Mouse (Mus musculus) mouse embryonic stem cell (cell line): ENCODE data around the gene Gstp1.

Source experiments
- in situ Hi-C, 2 experiments: fragments of 300-500 bp; cut with MboI; formaldehyde crosslinking; loops; 1 replicate in 1 of 2; 3 replicates in 1 of 2; pipeline ENCODE4 v1.14.3; 2019 to 2020; ENCODE audit warnings: low sequenced_read_pairs in 2 of 2, low pct_unique_long_range_greater_than_20kb in 1 of 2, mixed read lengths in 1 of 2; ENCODE audit not compliant: unreplicated experiment in 1 of 2

Gene Gstp1

GRCm38 (mm10) chr19:4013066-4013465 lies 24.7 kb downstream of the Gstp1 start:
- in situ Hi-C loops: loop anchor here in 1 of 2 experiments (5.0 kb wide), 1 partner anchor 34 kb away; the partner anchor contains the start of gene Gstp2

- in situ Hi-C loops: loop anchor here in 1 of 2 experiments (5.0 kb wide), 1 partner anchor 35 kb away; the partner anchor contains the start of gene Gstp2
These were observed 25.3 kb downstream of the Gstp1 start, which contains the start of gene Ndufv1 for GRCm38 (mm10) chr19:4012432-4013022. TSS of gene Ndufv1 (minus strand) at chr19:4012806.

- in situ Hi-C loops: loop anchor here in 1 of 2 experiments (5.0 kb wide), 1 partner anchor 36 kb away; the partner anchor contains the start of gene Gstp2
These were observed 26.7 kb downstream of the Gstp1 start for GRCm38 (mm10) chr19:4011086-4011485.

GRCm38 (mm10) chr19:4005971-4006370 lies 31.8 kb downstream of the Gstp1 start:
- in situ Hi-C loops: no loop called here

- in situ Hi-C loops: no loop called here
These were observed 32.7 kb downstream of the Gstp1 start for GRCm38 (mm10) chr19:4005091-4005490.

- in situ Hi-C loops: no loop called here
These were observed 33.5 kb downstream of the Gstp1 start for GRCm38 (mm10) chr19:4004331-4004730.

GRCm38 (mm10) chr19:4003641-4004040 lies 34.1 kb downstream of the Gstp1 start:
- in situ Hi-C loops: no loop called here

GRCm38 (mm10) chr19:4003112-4003511 lies 34.7 kb downstream of the Gstp1 start, which contains the start of gene Doc2g:
TSS of gene Doc2g (plus strand) at chr19:4003313.
- in situ Hi-C loops: no loop called here

- in situ Hi-C loops: no loop called here
These were observed 36.0 kb downstream of the Gstp1 start for GRCm38 (mm10) chr19:4001752-4002151.

- in situ Hi-C loops: no loop called here
These were observed 36.7 kb downstream of the Gstp1 start for GRCm38 (mm10) chr19:4000949-4001525.

GRCm38 (mm10) chr19:4000119-4000900 lies 37.5 kb downstream of the Gstp1 start, which contains the start of the genes Nudt8 and Gm49405:
TSS of gene Nudt8 (plus strand) at chr19:4000580.
TSS of gene Gm49405 (plus strand) at chr19:4000626.
- in situ Hi-C loops: no loop called here

GRCm38 (mm10) chr19:3999121-3999730 lies 38.6 kb downstream of the Gstp1 start:
- in situ Hi-C loops: no loop called here

- in situ Hi-C loops: no loop called here
These were observed 39.5 kb downstream of the Gstp1 start for GRCm38 (mm10) chr19:3998335-3998734.

GRCm38 (mm10) chr19:3997231-3997630 lies 40.6 kb downstream of the Gstp1 start:
- in situ Hi-C loops: no loop called here

GRCm38 (mm10) chr19:3996747-3997146 lies 41.0 kb downstream of the Gstp1 start:
- in situ Hi-C loops: no loop called here

GRCm38 (mm10) chr19:3996106-3996505 lies 41.7 kb downstream of the Gstp1 start:
- in situ Hi-C loops: no loop called here

GRCm38 (mm10) chr19:3995505-3995904 lies 42.3 kb downstream of the Gstp1 start:
- in situ Hi-C loops: no loop called here

- in situ Hi-C loops: no loop called here
These were observed 42.9 kb downstream of the Gstp1 start for GRCm38 (mm10) chr19:3994932-3995331.

GRCm38 (mm10) chr19:3992416-3992815 lies 45.4 kb downstream of the Gstp1 start, which contains the start of gene Tbx10:
TSS of gene Tbx10 (plus strand) at chr19:3992752.
- in situ Hi-C loops: no loop called here
